Mouse (Mus musculus) intestine, postnatal 0 days (tissue): ENCODE measurements around the gene St6gal1. TPM values are rescaled to one million over a fixed set of nuclear protein-coding genes. Genes with fewer than 3 reads are reported as not detected.

ENCODE experiments used
- ATAC-seq: fragments of 200-750 bp; cut with Nextera tagmentation; 2 replicates; pipeline ENCODE4 v1.8.0; 2017; ENCODE audit warnings: mild to moderate bottlenecking, moderate TSS enrichment, moderate library complexity
- H3K27ac ChIP-seq: fragments of 300-500 bp; sonication (generic); 2 replicates; pipeline ENCODE4 v1.5.1; 2014; ENCODE audit warnings: mild to moderate bottlenecking, low read depth, low read length, moderate library complexity
- H3K27me3 ChIP-seq: fragments of 300-500 bp; sonication (generic); replicated peaks from 2 replicates; pipeline ENCODE4 v1.6.1; 2014; ENCODE audit warnings: low read length, mixed read lengths; ENCODE audit not compliant: control insufficient read depth, insufficient read depth
- H3K36me3 ChIP-seq: fragments of 300-500 bp; sonication (generic); 2 replicates; pipeline ENCODE4 v1.6.1; 2014; ENCODE audit warnings: mild to moderate bottlenecking, moderate library complexity; ENCODE audit not compliant: control insufficient read depth, insufficient read depth
- H3K4me1 ChIP-seq: fragments of 300-500 bp; sonication (generic); replicated peaks from 2 replicates; pipeline ENCODE4 v1.6.1; 2014; ENCODE audit warnings: antibody characterized with exemption, low read length, mixed read lengths; ENCODE audit not compliant: control insufficient read depth, insufficient read depth
- H3K4me2 ChIP-seq: fragments of 300-500 bp; sonication (generic); replicated peaks from 2 replicates; pipeline ENCODE4 v1.6.1; 2014; ENCODE audit warnings: low read depth, mild to moderate bottlenecking, moderate library complexity
- H3K4me3 ChIP-seq: fragments of 300-500 bp; sonication (generic); 2 replicates; pipeline ENCODE4 v1.5.1; 2014; ENCODE audit warnings: low read depth, low read length
- H3K9ac ChIP-seq: fragments of 300-500 bp; sonication (generic); 2 replicates; pipeline ENCODE4 v1.6.1; 2014; ENCODE audit warnings: mild to moderate bottlenecking, low read depth, low read length
- H3K9me3 ChIP-seq: fragments of 300-500 bp; sonication (generic); 2 replicates; pipeline ENCODE4 v1.6.1; 2016; ENCODE audit warnings: mixed run types; ENCODE audit not compliant: control insufficient read depth
- CTCF ChIP-seq: sonication (generic); IDR thresholded peaks from 2 replicates; pipeline ENCODE4 v1.5.1; 2016; ENCODE audit warnings: low read depth, mild to moderate bottlenecking, control low read depth, antibody characterized with exemption, moderate library complexity
- WGBS: fragments of 180-500 bp; shearing (Covaris S2); extraction: QIAGEN DNeasy Blood & Tissue Kit; methylation state at CpG from one replicate; pipeline ENCODE4 v1.1.7; 2014; 5-methylcytosine and 5-hydroxymethylcytosine counted together
- polyA plus RNA-seq: library from polyadenylated mRNA; unstranded; fragments of >200 nt; fragmentation: Nextera tagmentation; extraction: Ambion mirVana; gene quantifications from 2 replicates; pipeline ENCODE4 v1.2.1, GENCODE M21; 2015

The St6gal1 gene
- polyA plus RNA-seq, 1 experiment from 2014 or later, result 6.8 TPM

GRCm38 (mm10) chr16:23191560-23192242 lies 32.8 kb upstream of the St6gal1 start:
- no peaks in the 10 kb centered on the region; the same call in 1 of the 2 replicates for H3K9me3 ChIP-seq
- H3K9ac ChIP-seq, result no peak overlapping the region
- H3K27me3 ChIP-seq, result no peaks in the 10 kb centered on the region
- no peaks in the 10 kb centered on the region for H3K4me1 ChIP-seq
- ATAC-seq, result no peak
- no peak overlapping the region for H3K4me3 ChIP-seq
- H3K4me2 ChIP-seq, result no peak overlapping the region
- H3K36me3 ChIP-seq, result no peaks in the 10 kb centered on the region
- no peak overlapping the region for H3K27ac ChIP-seq
- WGBS, result 77% methylated on average over 9 of the region's 9 CpGs
- TF ChIP-seq CTCF, result no peak

DNA sequence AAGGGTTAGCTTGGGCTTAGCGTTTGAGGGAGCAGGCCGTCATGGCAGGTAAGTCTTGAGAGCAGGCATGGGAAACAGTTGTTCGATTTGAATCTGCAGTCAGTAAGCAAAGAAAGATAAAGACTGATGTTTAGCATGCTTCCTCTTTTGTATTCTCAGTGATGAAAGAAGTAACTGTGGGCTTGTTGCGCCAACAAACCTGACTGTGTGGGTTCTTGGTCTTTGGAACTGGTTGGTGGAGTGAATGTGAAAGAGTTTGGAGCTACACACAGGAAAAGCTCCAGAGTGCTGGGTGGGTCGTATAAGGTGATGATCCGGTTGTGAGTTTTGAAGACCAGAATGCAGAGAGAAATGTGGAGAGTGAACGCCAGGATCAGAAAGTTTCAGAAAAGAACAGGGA lies 28.9 kb upstream of the St6gal1 start:
- no peak for ATAC-seq
- Histone ChIP-seq H3K4me1 (no peaks in the 10 kb centered on the region), H3K9ac (no peak overlapping the region), H3K4me3 (no peak overlapping the region), H3K27me3 (no peaks in the 10 kb centered on the region), H3K9me3 (no peaks in the 10 kb centered on the region), H3K4me2 (no peak overlapping the region), H3K27ac (no peak overlapping the region), H3K36me3 (no peaks in the 10 kb centered on the region)
- 80% methylated on average over 7 of the region's 7 CpGs for WGBS
- no peak for TF ChIP-seq CTCF

DNA sequence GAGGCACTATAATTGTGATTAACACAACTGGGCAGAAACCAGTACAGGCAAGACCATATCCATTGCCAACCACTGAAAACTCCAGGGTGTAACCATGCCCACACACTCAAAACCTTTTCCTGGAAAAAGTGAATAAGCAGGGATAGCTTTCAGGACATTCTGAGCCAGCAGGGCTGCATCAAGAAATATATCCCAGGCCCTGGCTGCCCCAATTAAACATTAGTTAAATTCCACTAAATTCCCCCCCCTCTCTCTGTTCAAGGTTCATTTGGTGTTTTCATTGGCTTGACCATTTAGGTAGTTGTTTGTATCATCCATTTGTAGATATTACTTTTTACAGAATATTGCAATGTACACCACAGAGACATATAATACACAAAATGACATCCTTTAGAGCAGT lies 28.2 kb upstream of the St6gal1 start:
- no peaks in the 10 kb centered on the region for H3K4me1 ChIP-seq
- no peak overlapping the region for H3K4me3 ChIP-seq
- no peak for ATAC-seq
- H3K4me2 ChIP-seq, result no peak overlapping the region
- H3K27me3 ChIP-seq, result no peaks in the 10 kb centered on the region
- no peak overlapping the region for H3K27ac ChIP-seq
- no peak for TF ChIP-seq CTCF
- H3K36me3 ChIP-seq, result no peaks in the 10 kb centered on the region
- no peaks in the 10 kb centered on the region for H3K9me3 ChIP-seq
- H3K9ac ChIP-seq, result no peak overlapping the region

GRCm38 (mm10) chr16:23196791-23197190 lies 27.7 kb upstream of the St6gal1 start:
- Histone ChIP-seq H3K4me1 (no peaks in the 10 kb centered on the region), H3K27ac (no peak overlapping the region), H3K36me3 (no peaks in the 10 kb centered on the region), H3K4me2 (no peak overlapping the region), H3K27me3 (no peaks in the 10 kb centered on the region), H3K9ac (no peak overlapping the region), H3K9me3 (no peaks in the 10 kb centered on the region), H3K4me3 (no peak overlapping the region)
- 92% methylated on average over 6 of the region's 6 CpGs for WGBS
- no peak for TF ChIP-seq CTCF
- no peak for ATAC-seq

- Histone ChIP-seq H3K27me3 (no peaks in the 10 kb centered on the region), H3K4me3 (no peak overlapping the region), H3K36me3 (no peaks in the 10 kb centered on the region), H3K27ac (no peak overlapping the region), H3K9me3 (no peaks in the 10 kb centered on the region), H3K4me1 (no peaks in the 10 kb centered on the region), H3K9ac (no peak overlapping the region), H3K4me2 (no peak overlapping the region)
- no peak for TF ChIP-seq CTCF
- no peak for ATAC-seq
Measured at GRCm38 (mm10) chr16:23201498-23201897, 23.0 kb upstream of the St6gal1 start.

GRCm38 (mm10) chr16:23214314-23214713 lies 10.2 kb upstream of the St6gal1 start:
- Histone ChIP-seq H3K36me3 (no peaks in the 10 kb centered on the region), H3K4me3 (no peak overlapping the region), H3K9me3 (no peaks in the 10 kb centered on the region), H3K4me2 (no peak overlapping the region), H3K9ac (no peak overlapping the region), H3K4me1 (no peaks in the 10 kb centered on the region), H3K27ac (no peak overlapping the region), H3K27me3 (no peaks in the 10 kb centered on the region)
- WGBS, result 63% methylated on average over 7 of the region's 7 CpGs
- no peak for TF ChIP-seq CTCF
- ATAC-seq, result no peak
